Mouse (Mus musculus) testis, adult 2 months (tissue): ENCODE data around the gene Srarp. TPM values are rescaled to one million over a fixed set of nuclear protein-coding genes. Genes with fewer than 3 reads are reported as not detected.

Experiments
- H3K27ac ChIP-seq: fragments of 200-500 bp; 2 replicates; pipeline ENCODE4 v1.5.1; 2012; ENCODE audit warnings: low read depth, low read length; ENCODE audit not compliant: control insufficient read depth, insufficient read depth
- H3K27me3 ChIP-seq: fragments of 200-500 bp; 2 replicates; pipeline ENCODE4 v1.6.1; 2012; ENCODE audit warnings: mild to moderate bottlenecking, low read length, moderate library complexity; ENCODE audit not compliant: control insufficient read depth, insufficient read depth
- H3K36me3 ChIP-seq: fragments of 200-500 bp; 2 replicates; pipeline ENCODE4 v1.6.1; 2012; ENCODE audit warnings: mild to moderate bottlenecking, low read length; ENCODE audit not compliant: control insufficient read depth, insufficient read depth
- H3K4me1 ChIP-seq: fragments of 200-500 bp; 2 replicates; pipeline ENCODE4 v1.6.1; 2012; ENCODE audit warnings: low read length; ENCODE audit not compliant: control insufficient read depth, insufficient read depth
- H3K4me3 ChIP-seq: fragments of 200-500 bp; 2 replicates; pipeline ENCODE4 v1.5.1; 2012; ENCODE audit warnings: low read depth, mild to moderate bottlenecking, low read length, moderate library complexity, mixed read lengths; ENCODE audit not compliant: control insufficient read depth
- CTCF ChIP-seq: fragments of 200-500 bp; IDR thresholded peaks from 2 replicates; pipeline ENCODE4 v1.5.1; 2012; ENCODE audit warnings: low read depth, mild to moderate bottlenecking, inconsistent platforms, low read length, moderate library complexity; ENCODE audit not compliant: control insufficient read depth, insufficient read depth, insufficient replicate concordance
- POLR2A ChIP-seq: fragments of 200-500 bp; IDR thresholded peaks from 2 replicates; pipeline ENCODE4 v1.6.1; 2012; ENCODE audit warnings: low read depth, mild to moderate bottlenecking, inconsistent platforms, low read length, moderate library complexity; ENCODE audit not compliant: control insufficient read depth
- polyA plus RNA-seq: library from polyadenylated mRNA; depleted of rRNA; stranded (reverse); fragments of >200 nt; gene quantifications from 2 replicates; pipeline ENCODE4 v1.2.3, GENCODE M21; 2012

Srarp gene
- polyA plus RNA-seq, 1 experiment, result 0.67 TPM

DNA sequence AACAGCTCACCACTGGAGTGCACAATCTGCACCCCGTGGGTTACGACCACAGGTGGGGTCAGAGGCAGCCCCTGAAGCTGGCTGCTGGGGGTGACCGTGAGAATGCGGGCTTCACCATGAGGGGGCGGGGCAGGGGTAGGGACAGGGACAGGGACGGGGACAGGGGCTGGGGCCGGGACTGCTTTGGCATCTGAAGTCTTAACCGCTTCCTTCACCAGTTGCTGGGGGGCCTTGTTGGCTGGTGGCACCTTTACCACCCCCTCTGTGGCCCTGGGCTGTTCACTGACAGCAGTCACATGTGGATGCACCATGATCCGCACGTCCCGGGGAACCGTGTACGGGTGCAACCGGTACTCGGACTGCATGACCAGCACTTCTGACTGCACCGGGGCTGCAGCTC lies 35.6 kb upstream of the Srarp start:
- H3K27ac ChIP-seq, result no peak overlapping the region
- H3K27me3 ChIP-seq, result no peaks in the 10 kb centered on the region
- TF ChIP-seq CTCF, result no peak
- TF ChIP-seq POLR2A, result no peak
- no peaks in the 10 kb centered on the region for H3K4me1 ChIP-seq
- H3K36me3 ChIP-seq, result no peaks in the 10 kb centered on the region; the same call in none of the 2 replicates
- H3K4me3 ChIP-seq, result no peak overlapping the region

- H3K36me3 ChIP-seq, result peaks cover 2% of the 10 kb centered on the region
- TF ChIP-seq CTCF, result no peak
- no peak for TF ChIP-seq POLR2A
Measured at GRCm38 (mm10) chr4:141469343-141469742, 33.4 kb upstream of the Srarp start.

GRCm38 (mm10) chr4:141468576-141468975 lies 32.7 kb upstream of the Srarp start:
- H3K4me1 ChIP-seq, result no peaks in the 10 kb centered on the region
- no peak for TF ChIP-seq POLR2A
- no peak for TF ChIP-seq CTCF
- no peak overlapping the region for H3K4me3 ChIP-seq
- no peaks in the 10 kb centered on the region for H3K27me3 ChIP-seq
- H3K36me3 ChIP-seq, result peaks cover 2% of the 10 kb centered on the region
- H3K27ac ChIP-seq, result no peak overlapping the region

More at GRCm38 (mm10) chr4:141469343-141469742, 33.4 kb upstream of the Srarp start:
- Histone ChIP-seq H3K27ac (no peak overlapping the region), H3K27me3 (no peaks in the 10 kb centered on the region), H3K4me3 (no peak overlapping the region), H3K4me1 (no peaks in the 10 kb centered on the region)

DNA sequence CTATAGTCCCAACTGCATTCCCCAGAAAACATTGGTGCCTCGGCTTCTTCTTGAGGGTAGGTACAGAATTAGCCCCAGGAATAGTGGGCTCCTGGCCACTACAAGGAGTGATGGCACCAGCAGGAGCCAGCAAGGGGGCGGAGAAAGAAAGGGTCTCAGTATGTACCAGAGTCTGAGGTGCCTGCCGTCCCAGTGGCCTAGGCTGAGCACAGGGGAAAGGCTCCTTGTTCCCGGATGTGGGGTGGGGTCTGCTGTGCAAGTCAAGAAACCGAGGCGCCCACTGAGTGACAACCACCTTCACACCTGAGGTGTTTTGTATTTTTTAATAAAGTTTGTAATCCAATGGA lies 31.6 kb upstream of the Srarp start:
- Histone ChIP-seq H3K36me3 (peaks cover 2% of the 10 kb centered on the region), H3K4me1 (no peaks in the 10 kb centered on the region), H3K4me3 (no peak overlapping the region), H3K27ac (no peak overlapping the region), H3K27me3 (no peaks in the 10 kb centered on the region)
- no peak for TF ChIP-seq POLR2A
- TF ChIP-seq CTCF, result no peak

- no peak overlapping the region for H3K4me3 ChIP-seq
- no peaks in the 10 kb centered on the region for H3K27me3 ChIP-seq
- peaks cover 2% of the 10 kb centered on the region for H3K36me3 ChIP-seq
- no peak overlapping the region for H3K27ac ChIP-seq
- TF ChIP-seq CTCF, result no peak
- no peak for TF ChIP-seq POLR2A
- no peaks in the 10 kb centered on the region for H3K4me1 ChIP-seq
Measured at GRCm38 (mm10) chr4:141466844-141467580, 31.1 kb upstream of the Srarp start.

DNA sequence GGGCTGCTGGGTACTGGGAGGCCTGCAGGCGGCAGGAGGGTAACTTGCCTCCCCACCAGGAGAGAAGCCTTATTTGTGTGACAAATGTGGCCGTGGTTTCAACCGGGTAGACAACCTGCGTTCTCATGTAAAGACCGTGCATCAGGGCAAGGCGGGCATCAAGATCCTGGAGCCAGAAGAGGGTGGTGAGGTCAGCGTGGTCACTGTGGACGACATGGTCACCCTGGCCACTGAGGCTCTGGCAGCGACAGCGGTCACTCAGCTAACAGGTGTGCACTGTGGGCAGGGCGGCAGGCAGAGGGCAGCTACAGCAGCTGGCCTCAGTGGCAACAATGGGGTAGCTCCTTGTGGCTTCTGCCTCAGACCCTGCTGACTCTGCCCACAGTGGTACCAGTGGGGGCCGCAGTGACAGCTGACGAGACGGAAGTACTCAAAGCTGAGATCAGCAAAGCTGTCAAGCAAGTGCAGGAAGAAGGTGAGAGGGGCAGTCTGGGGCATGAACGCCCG lies 30.4 kb upstream of the Srarp start:
- H3K36me3 ChIP-seq, result peaks cover 2% of the 10 kb centered on the region
- TF ChIP-seq POLR2A (no peak), CTCF (no peak)
- no peaks in the 10 kb centered on the region for H3K27me3 ChIP-seq
- no peak overlapping the region for H3K27ac ChIP-seq
- H3K4me1 ChIP-seq, result no peaks in the 10 kb centered on the region
- H3K4me3 ChIP-seq, result no peak overlapping the region

DNA sequence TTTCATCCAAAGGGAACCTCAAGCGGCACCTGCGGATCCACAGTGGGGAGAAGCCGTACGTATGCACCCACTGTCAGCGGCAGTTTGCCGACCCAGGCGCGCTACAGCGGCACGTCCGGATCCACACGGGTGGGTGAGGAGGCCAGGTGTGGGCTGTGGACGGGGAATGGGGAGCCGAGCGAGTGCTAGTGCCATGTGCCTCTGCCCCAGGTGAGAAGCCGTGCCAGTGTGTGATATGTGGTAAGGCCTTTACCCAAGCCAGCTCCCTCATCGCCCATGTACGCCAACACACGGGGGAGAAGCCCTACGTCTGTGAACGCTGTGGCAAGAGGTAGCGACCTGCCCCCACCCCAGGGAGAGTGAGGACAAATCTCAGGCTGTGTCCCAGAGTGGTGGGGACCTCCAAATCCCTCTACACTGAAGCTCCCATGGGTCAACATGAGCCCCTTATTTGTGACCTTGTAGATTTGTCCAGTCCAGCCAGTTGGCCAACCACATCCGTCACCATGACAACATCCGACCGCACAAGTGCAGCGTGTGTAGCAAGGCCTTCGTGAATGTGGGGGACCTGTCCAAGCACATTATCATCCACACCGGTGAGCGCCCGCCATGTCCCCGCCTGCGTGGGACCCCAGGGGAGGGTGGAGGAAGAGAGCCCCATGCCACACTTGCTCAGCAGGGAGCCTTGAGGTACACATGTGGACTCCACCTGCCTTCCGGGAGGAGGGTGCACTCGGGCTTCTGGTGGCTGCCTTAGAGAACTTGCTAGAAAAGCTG lies 29.8 kb upstream of the Srarp start:
- Histone ChIP-seq H3K4me3 (no peak overlapping the region), H3K36me3 (peaks cover 2% of the 10 kb centered on the region), H3K27ac (no peak overlapping the region), H3K27me3 (no peaks in the 10 kb centered on the region), H3K4me1 (no peaks in the 10 kb centered on the region)
- TF ChIP-seq CTCF, result no peak
- no peak for TF ChIP-seq POLR2A
